Mouse (Mus musculus) erythroblast, adult 5-6 weeks (primary cell): ENCODE measurements at regions not wholly inside any gene's neighbourhood (a gene's known extent, or its start where the extent isn't known, plus 50 kb on each side); places are given as distances from the start of the nearest gene placed in this dataset.

ENCODE experiments used
- ATAC-seq: replicated peaks from 2 replicates; pipeline ENCODE4 v1.8.0; 2016; ENCODE audit warnings: moderate number of reproducible peaks, mild to moderate bottlenecking, moderate TSS enrichment, inconsistent platforms; ENCODE audit not compliant: poor library complexity, low FRiP score, severe bottlenecking

DNA sequence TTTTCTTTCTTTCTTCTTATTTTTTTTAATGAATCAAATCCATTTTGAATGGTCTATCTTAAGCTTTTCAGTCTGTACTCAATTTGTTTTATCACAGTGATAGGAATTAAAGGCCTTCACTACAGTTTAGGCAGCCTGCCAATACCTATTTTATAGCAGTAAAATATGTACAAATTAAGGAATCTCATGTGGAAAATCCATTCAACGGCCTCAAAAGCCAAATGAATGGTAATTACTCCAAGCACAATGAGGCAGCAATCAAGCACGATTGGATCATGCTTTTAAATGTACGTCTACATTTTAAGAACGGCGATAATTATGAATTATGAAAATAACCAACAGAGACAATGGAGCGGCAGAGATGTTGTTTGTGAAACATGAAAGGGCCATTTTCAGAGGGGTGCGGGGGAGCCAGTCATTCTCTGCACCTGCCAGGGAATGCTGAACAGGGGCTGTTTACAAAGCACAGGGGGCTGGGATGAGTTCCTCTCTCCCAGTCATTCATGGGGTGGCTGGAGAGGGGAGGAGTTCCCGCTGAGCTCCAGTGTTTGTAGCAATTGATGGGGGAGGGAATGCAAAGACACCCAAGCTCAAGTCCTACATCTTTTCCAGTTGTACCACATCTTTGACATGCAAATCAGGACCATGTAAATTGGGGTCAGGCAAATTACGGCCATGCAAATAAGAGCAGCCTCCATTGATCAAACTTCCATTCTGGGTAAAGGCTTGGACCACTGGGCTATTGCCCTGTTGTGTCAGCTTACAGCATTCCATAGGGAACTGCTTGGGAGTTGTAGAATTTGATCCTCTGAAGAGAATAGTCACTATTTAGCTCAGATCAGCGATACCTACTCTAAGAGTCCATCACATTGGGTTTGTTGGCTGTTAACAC is 381.1 kb upstream of the Castor2 start:
- no peak for ATAC-seq

DNA sequence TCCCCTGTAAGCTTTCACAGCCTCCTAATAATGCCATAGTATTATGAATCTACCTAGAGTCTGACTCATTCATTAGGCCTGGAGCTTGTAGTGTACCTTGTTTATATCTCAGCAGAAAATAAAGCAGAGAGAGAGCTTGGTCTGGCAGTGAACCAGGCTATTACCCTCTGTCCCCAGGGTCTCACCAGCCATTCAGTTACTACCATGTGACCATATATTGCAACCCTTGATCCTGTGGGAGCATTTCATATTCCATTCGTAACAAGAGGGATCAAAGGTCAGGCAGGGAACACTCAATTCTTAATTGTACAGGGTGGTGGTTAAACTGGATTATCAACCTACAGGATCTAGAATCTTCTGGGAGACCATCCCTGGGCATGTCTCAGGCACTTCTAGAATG is 383.7 kb upstream of the Castor2 start:
- no peak for ATAC-seq

DNA sequence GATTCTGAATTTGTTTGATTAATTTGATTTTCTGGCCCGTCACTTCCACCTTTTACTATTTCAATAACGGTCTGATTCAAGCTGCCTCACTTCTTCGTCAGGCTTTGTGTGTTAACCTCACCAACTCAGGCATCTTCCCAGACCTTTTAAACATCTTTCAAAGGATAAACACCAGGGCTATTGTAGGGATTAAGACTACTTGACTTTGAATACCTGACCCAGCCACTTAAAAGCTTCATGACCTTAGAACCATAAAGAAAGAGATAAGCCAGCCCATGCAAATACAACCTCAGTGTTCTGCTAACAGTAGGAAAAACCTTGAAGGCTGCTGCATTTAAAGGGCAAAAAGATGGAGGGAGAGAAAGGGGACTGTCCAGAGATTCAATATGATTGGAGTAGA is 386.9 kb upstream of the Castor2 start:
- no peak for ATAC-seq

DNA sequence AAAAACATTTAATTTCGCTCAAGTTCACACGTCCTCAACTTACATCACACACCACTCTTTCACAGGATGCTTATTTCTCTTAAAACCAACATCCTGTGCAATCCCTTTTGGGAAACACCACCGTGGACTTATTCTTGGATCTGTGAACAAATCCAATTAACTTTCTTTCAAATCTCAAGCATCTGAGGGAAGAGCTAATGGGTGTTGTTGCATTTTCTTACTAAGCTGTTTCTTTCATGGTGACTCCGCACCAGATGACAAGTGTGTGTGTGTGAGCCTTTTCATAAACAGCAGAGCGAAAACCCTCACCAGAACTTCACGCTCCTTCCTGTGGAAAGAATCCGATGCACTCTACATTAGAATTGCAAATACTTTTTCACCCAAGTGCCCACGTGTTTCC is 390.6 kb upstream of the Castor2 start:
- no peak for ATAC-seq

- ATAC-seq: no peak
These were observed 413.3 kb upstream of the Castor2 start for GRCm38 (mm10) chr5:133686206-133686605.

DNA sequence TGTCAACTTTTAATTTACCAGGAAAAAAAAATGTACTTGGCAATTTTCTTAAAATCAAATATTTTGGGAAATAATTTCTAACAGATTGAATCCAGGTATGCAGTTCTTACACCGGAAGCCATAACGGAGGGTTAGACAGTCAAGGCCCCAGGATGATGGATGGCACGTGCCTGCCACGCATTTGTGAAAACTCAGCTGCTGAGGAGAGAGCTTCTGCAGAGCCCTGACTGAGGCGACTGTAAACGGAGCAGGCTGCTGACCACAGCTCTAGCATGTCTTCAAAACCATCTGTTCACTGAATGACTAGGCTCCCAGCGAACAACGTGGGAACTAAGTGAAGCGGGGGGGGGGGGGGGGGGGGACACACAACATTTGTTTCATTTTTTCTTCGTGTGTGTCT is 416.5 kb upstream of the Castor2 start:
- no peak for ATAC-seq

DNA sequence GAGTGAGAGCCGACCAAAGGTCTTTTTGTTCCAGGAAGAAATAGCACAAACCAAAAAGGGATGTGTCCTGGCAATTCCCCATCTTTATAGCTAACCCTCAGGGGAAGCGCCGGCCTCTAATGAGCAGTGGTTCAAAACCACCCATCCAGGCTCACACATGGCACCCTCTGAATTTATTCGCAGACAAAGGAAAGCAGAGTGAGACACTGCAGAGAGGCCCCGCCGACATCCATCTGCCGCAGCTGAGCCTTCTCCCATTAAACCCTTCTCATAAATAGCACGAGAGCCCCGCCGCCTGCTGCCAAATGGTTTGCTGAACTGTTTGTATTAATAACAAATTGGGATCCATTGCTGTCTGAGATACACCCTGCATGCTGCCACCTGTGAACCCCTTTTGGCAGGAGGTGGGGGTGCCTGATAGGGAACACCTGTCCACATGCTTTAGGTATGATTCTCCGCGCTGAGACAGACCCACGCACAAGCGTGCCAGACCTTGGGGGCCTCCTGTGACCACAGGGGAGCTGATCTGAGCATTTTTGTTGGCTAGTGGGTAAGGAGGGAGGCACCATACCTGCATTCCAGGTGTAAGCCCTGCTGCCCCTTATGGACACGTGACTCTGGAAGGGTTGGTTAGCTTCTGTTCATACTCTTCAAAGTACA is 422.6 kb upstream of the Castor2 start:
- no peak for ATAC-seq

DNA sequence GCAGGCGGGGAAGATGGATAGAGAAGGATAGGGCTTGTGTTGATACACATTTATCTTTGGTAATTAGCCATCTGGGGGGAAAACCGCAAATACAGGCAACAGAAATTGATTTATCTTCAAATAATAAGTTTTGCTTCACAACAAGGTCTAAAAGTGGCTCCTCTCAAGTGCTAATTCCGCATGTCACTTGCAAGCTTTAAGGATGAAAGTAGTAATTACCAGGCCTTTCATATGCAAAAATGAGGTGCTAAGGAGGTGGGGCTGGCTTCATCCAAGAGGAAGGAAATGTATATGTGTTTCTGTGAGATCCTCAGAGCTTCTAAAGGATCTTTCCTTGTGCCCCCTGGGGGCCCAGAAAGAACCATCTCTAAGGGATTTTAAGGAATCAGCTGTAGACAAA is 423.9 kb upstream of the Castor2 start:
- no peak for ATAC-seq

DNA sequence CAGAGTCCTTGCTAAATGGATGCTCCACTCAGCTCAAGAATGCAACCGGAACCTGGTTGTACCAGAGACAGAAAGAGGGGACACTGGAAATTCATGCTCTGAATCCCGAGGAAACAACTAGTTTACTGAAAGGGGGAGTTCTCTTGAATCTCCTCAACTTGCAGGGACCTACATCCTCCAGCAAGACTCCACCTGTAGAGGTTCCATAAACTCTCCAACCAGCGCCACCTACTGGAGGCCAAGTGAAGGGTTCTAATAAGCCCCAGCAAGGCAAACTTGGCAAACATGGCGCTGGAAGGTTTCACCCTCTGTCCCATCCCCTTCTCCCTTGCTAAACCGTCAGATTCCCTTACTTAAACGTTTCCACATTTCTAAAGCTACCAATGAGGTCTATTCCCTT is 433.0 kb upstream of the Castor2 start:
- ATAC-seq: no peak

DNA sequence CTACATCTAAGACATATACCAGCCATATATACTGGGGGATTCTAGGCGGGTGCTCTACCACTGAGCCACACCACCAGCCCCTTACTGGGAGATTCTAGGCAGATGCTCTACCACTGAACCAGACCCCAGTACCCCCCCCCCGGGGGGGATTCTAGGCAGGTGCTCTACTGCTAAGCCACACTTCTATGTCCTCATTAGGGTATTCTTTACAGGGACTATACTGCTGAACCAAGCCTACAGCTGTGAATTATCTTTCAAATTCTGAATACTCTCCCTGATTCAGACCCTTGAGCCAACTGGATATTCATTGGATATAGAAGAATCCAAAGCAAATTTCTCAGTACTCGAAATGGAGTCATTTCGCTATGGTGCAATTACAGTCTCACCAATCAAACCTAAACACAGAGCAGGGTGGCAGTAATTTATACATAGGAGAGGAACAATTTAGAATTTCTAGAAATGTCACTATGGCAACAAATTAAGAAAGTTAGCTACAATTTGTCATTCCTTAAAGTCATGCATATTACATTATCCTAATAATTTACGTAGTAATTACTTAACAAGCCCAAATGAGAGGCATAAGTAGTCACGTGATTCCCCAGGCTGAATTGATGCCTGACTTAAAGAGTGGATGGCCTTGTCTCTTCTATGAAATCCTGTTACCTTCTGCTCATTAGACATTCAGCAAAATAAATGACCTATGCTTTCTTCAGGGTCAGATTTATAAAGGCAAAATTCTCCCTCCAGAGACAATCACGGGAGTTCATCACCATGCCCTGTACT is 436.8 kb upstream of the Castor2 start:
- no peak for ATAC-seq

DNA sequence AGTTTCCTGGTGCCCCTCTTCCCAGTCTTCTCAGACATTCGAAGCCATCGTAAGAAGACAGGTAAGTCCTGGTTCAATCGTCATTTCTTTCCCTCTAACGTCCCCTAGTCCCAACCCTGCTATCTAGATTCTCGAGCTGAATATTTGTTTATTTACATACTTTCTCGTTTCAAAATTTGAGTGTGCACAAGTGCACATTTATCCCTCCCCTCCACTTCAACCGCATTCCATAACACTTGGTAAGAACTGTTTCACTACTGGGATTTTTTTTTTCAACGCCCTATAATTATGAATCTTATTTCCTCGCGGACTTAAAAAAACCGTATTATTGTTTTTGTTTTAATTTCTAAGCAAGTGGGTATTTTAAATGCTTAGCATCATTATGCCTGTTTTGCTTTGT is 439.2 kb upstream of the Castor2 start:
- no peak for ATAC-seq

DNA sequence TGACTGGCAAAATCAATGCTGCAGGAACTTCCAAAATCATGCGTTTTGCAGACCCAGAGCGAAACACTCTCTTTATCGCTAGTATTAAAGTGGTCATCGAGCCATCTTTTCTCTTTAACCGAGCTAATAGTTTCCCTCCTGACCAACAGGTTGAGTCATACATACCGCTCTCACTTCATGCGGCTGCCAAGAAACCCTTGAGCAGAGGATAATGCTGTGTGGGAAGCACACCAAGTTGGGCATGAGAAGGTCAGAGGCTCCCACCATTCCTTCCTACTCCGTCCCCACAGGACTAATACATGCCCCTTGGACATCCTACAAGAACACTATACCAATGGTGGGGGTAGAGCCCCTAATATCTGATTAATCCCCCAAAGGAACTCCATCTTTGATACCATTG is 442.7 kb upstream of the Castor2 start:
- ATAC-seq: no peak

GRCm38 (mm10) chr5:133653431-133653830 is 446.1 kb upstream of the Castor2 start:
- no peak for ATAC-seq

DNA sequence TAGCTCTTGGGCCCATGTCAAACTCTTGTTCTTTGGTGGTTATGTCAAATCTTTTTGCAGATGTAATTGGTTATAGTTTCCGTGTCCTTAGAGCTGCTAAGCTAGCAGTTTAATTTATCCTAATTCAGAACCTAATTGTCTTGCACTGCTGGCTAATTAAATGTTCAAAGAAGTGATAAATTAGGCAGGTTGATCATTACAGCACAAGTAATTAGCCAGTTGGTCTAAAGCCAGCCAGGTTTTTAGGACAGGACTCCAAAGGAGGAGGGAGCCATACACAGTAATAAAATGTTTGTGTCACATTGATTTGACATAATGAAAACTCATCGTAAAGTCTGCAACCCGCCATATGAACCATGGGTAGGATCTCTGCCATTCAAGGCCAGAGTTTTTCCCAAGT is 449.3 kb upstream of the Castor2 start:
- ATAC-seq: no peak

- no peak for ATAC-seq
These were observed 453.8 kb upstream of the Castor2 start for GRCm38 (mm10) chr5:133645696-133646195.

DNA sequence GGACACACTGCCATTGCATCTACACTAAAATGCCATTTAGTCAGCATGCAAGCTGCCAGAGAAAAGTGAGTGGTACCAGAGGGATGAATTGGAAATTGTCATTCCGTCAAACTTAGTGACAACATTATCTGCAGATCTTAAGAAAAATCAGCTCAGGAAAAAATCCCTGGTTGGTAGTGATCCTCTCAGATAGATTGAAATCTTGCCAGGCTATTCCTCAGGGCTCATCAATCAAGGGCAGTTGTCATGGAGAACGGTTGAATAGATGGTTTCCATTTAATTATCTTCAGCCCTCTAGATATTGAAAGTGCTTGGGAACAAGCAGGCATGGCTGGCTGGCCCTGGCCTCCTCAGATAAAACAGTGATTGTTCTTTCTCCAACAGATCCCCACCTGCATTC is 456.2 kb upstream of the Castor2 start:
- ATAC-seq: no peak

GRCm38 (mm10) chr5:133634481-133634880 is 465.0 kb upstream of the Castor2 start:
- ATAC-seq: no peak

- no peak for ATAC-seq
These were observed 467.7 kb upstream of the Castor2 start for GRCm38 (mm10) chr5:133631812-133632211.

DNA sequence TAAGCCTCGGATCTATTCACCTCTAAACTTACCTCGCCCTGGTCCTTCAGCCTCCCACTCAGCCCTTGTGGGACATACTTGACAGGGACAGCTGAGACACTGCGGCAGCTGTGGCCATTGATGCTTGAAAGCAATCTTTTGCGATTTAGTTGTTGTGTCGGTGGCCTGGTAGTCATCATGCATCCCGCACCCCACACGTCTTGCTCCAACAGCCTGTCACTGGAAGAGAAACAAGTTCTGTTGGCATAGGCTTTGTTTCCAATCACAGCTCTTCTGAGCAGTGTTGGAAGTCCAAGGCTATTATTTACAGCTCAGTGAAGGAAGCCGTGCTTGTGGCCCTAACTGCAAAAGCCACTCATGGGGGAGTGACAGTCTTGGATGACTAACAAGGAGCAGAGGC is 480.2 kb upstream of the Castor2 start:
- no peak for ATAC-seq

DNA sequence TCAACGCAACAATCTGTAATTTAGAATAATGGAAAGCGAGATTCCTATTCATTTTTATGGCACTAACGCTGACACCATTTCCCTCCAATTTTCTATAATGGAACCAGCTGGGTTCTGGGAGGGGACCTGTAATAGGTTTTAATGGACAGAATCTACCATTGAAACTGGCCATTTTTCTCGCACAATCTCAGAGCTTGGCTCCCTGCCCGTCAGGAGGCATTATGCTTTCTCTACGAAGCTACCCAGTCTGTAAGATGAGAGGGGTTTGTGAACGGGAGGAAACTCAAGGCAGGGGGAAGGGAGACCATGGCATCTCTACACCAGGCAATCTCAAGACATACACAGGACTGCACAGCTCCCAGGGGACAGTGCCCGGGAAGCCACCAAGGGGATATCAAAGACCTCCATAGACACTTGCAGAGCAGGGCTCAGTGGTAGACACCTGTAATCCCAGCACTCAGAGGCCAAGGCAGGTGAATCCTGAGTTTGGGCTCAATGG is 498.2 kb upstream of the Castor2 start:
- no peak for ATAC-seq
